Mouse (Mus musculus): ENCODE results near the gene Arl13b. TPM values are rescaled to one million over a fixed set of nuclear protein-coding genes. Genes with fewer than 3 reads are reported as not detected.

Arl13b gene
- total and polyA plus RNA-seq, 3 experiments = 3.0 to 21.5 (median 15.6) TPM

- Histone ChIP-seq H3K4me1 (ENCODE audit: insufficient read depth, low read depth, low read length) (peaks cover 29% of the 10 kb centered on the region), H3K27me3 (ENCODE audit: insufficient read depth, low read length) (no peaks in the 10 kb centered on the region), H3K36me3 (replicated peaks) (peaks cover 2% of the 10 kb centered on the region), H3K9me3 (replicated peaks) (no peaks in the 10 kb centered on the region), H3K4me3 (ENCODE audit: low read depth, low read length) (no peak overlapping the region)
- no peak for DNase-seq (ENCODE audit: low spot score)
- ATAC-seq (ENCODE audit: extremely low read depth, insufficient number of reproducible peaks, low FRiP score, poor library complexity, severe bottlenecking) = no peak
- no peak for TF ChIP-seq POLR2AphosphoS5 (IDR thresholded peaks at IDR 0.05; ENCODE audit: insufficient replicate concordance, low read depth, low read length)
- no peak for TF ChIP-seq GATA1 (IDR thresholded peaks at IDR 0.05; ENCODE audit: borderline replicate concordance, low read length)
- no peak for TF ChIP-seq TAL1 (conservative IDR thresholded peaks at IDR 0.05; ENCODE audit: low read depth, low read length)
- no peak for TF ChIP-seq CTCF (IDR thresholded peaks at IDR 0.05; ENCODE audit: low read depth, low read length)
- no peak for TF ChIP-seq GATA2 (IDR thresholded peaks at IDR 0.05; ENCODE audit: borderline replicate concordance, low read depth, low read length)
Observed at GRCm38 (mm10) chr16:62860140-62860539, 13.3 kb upstream of the Arl13b start.

GRCm38 (mm10) chr16:62858018-62858417, 11.2 kb upstream of the Arl13b start:
- H3K27me3 ChIP-seq (ENCODE audit: insufficient read depth, low read length) = no peaks in the 10 kb centered on the region
- no peak overlapping the region for H3K4me3 ChIP-seq (ENCODE audit: low read depth, low read length)
- H3K36me3 ChIP-seq (replicated peaks) = peaks cover 2% of the 10 kb centered on the region
- no peak for DNase-seq (ENCODE audit: low spot score)
- H3K9me3 ChIP-seq (replicated peaks) = no peaks in the 10 kb centered on the region
- peaks cover 44% of the 10 kb centered on the region for H3K4me1 ChIP-seq (ENCODE audit: insufficient read depth, low read depth, low read length)
- ATAC-seq (ENCODE audit: extremely low read depth, insufficient number of reproducible peaks, low FRiP score, poor library complexity, severe bottlenecking) = peak; percentile 31; the same call in 1 of the 2 replicates
- TF ChIP-seq CTCF (IDR thresholded peaks at IDR 0.05; ENCODE audit: low read depth, low read length) (no peak), TAL1 (conservative IDR thresholded peaks at IDR 0.05; ENCODE audit: low read depth, low read length) (no peak), POLR2AphosphoS5 (IDR thresholded peaks at IDR 0.05; ENCODE audit: insufficient replicate concordance, low read depth, low read length) (no peak), GATA2 (IDR thresholded peaks at IDR 0.05; ENCODE audit: borderline replicate concordance, low read depth, low read length) (no peak), GATA1 (IDR thresholded peaks at IDR 0.05; ENCODE audit: borderline replicate concordance, low read length) (no peak)

- no peak for ATAC-seq (ENCODE audit: extremely low read depth, insufficient number of reproducible peaks, low FRiP score, poor library complexity, severe bottlenecking)
Observed at GRCm38 (mm10) chr16:62857498-62857897, 10.7 kb upstream of the Arl13b start.

GRCm38 (mm10) chr16:62856273-62856672, 9.4 kb upstream of the Arl13b start:
- no peak overlapping the region for H3K4me3 ChIP-seq (ENCODE audit: low read depth, low read length)
- ATAC-seq (ENCODE audit: extremely low read depth, insufficient number of reproducible peaks, low FRiP score, poor library complexity, severe bottlenecking) = peak; percentile 37; the same call in 1 of the 2 replicates
- no peaks in the 10 kb centered on the region for H3K36me3 ChIP-seq (replicated peaks)
- no peak for DNase-seq (ENCODE audit: low spot score)
- H3K9me3 ChIP-seq (replicated peaks) = no peaks in the 10 kb centered on the region
- peaks cover 36% of the 10 kb centered on the region for H3K4me1 ChIP-seq (ENCODE audit: insufficient read depth, low read depth, low read length)
- H3K27me3 ChIP-seq (ENCODE audit: insufficient read depth, low read length) = no peaks in the 10 kb centered on the region
- TF ChIP-seq CTCF (IDR thresholded peaks at IDR 0.05; ENCODE audit: low read depth, low read length) = no peak
- no peak for TF ChIP-seq TAL1 (conservative IDR thresholded peaks at IDR 0.05; ENCODE audit: low read depth, low read length)
- no peak for TF ChIP-seq GATA1 (IDR thresholded peaks at IDR 0.05; ENCODE audit: borderline replicate concordance, low read length)
- TF ChIP-seq GATA2 (IDR thresholded peaks at IDR 0.05; ENCODE audit: borderline replicate concordance, low read depth, low read length) = no peak
- TF ChIP-seq POLR2AphosphoS5 (IDR thresholded peaks at IDR 0.05; ENCODE audit: insufficient replicate concordance, low read depth, low read length) = no peak

More at GRCm38 (mm10) chr16:62857498-62857897, 10.7 kb upstream of the Arl13b start:
- H3K27me3 ChIP-seq (ENCODE audit: insufficient read depth, low read length) = no peaks in the 10 kb centered on the region
- peaks cover 44% of the 10 kb centered on the region for H3K4me1 ChIP-seq (ENCODE audit: insufficient read depth, low read depth, low read length)
- no peak for DNase-seq (ENCODE audit: low spot score)
- H3K4me3 ChIP-seq (ENCODE audit: low read depth, low read length) = no peak overlapping the region
- H3K36me3 ChIP-seq (replicated peaks) = no peaks in the 10 kb centered on the region
- TF ChIP-seq CTCF (IDR thresholded peaks at IDR 0.05; ENCODE audit: low read depth, low read length) (no peak), GATA1 (IDR thresholded peaks at IDR 0.05; ENCODE audit: borderline replicate concordance, low read length) (no peak), TAL1 (conservative IDR thresholded peaks at IDR 0.05; ENCODE audit: low read depth, low read length) (no peak), POLR2AphosphoS5 (IDR thresholded peaks at IDR 0.05; ENCODE audit: insufficient replicate concordance, low read depth, low read length) (no peak), GATA2 (IDR thresholded peaks at IDR 0.05; ENCODE audit: borderline replicate concordance, low read depth, low read length) (no peak)
- no peaks in the 10 kb centered on the region for H3K9me3 ChIP-seq (replicated peaks)

GRCm38 (mm10) chr16:62855385-62855784, 8.5 kb upstream of the Arl13b start:
- H3K4me1 ChIP-seq (ENCODE audit: insufficient read depth, low read depth, low read length) = peaks cover 36% of the 10 kb centered on the region
- no peaks in the 10 kb centered on the region for H3K9me3 ChIP-seq (replicated peaks)
- ATAC-seq (ENCODE audit: extremely low read depth, insufficient number of reproducible peaks, low FRiP score, poor library complexity, severe bottlenecking) = no peak
- TF ChIP-seq CTCF (IDR thresholded peaks at IDR 0.05; ENCODE audit: low read depth, low read length) (no peak), POLR2AphosphoS5 (IDR thresholded peaks at IDR 0.05; ENCODE audit: insufficient replicate concordance, low read depth, low read length) (no peak), GATA1 (IDR thresholded peaks at IDR 0.05; ENCODE audit: borderline replicate concordance, low read length) (no peak), GATA2 (IDR thresholded peaks at IDR 0.05; ENCODE audit: borderline replicate concordance, low read depth, low read length) (no peak), TAL1 (conservative IDR thresholded peaks at IDR 0.05; ENCODE audit: low read depth, low read length) (no peak)
- H3K27me3 ChIP-seq (ENCODE audit: insufficient read depth, low read length) = no peaks in the 10 kb centered on the region
- H3K4me3 ChIP-seq (ENCODE audit: low read depth, low read length) = peak overlapping the region; percentile 49; the same call in 1 of the 2 replicates
- no peak for DNase-seq (ENCODE audit: low spot score)
- no peaks in the 10 kb centered on the region for H3K36me3 ChIP-seq (replicated peaks)

- ATAC-seq (ENCODE audit: extremely low read depth, insufficient number of reproducible peaks, low FRiP score, poor library complexity, severe bottlenecking) = peak; percentile 55
- H3K9me3 ChIP-seq (replicated peaks) = no peaks in the 10 kb centered on the region
- H3K36me3 ChIP-seq (replicated peaks) = no peaks in the 10 kb centered on the region
- peak within 1 kb of the TSS; percentile 81 for H3K4me3 ChIP-seq (ENCODE audit: low read depth, low read length)
- H3K27me3 ChIP-seq (ENCODE audit: insufficient read depth, low read length) = no peaks in the 10 kb centered on the region
- H3K4me1 ChIP-seq (ENCODE audit: insufficient read depth, low read depth, low read length) = peaks cover 36% of the 10 kb centered on the region
- peak; percentile 79 for DNase-seq (ENCODE audit: low spot score)
- TF ChIP-seq GATA1 (IDR thresholded peaks at IDR 0.05; ENCODE audit: borderline replicate concordance, low read length) = no peak
- no peak for TF ChIP-seq TAL1 (conservative IDR thresholded peaks at IDR 0.05; ENCODE audit: low read depth, low read length)
- TF ChIP-seq CTCF (IDR thresholded peaks at IDR 0.05; ENCODE audit: low read depth, low read length) = no peak
- no peak for TF ChIP-seq POLR2AphosphoS5 (IDR thresholded peaks at IDR 0.05; ENCODE audit: insufficient replicate concordance, low read depth, low read length)
Observed at GRCm38 (mm10) chr16:62854191-62855068, 7.6 kb upstream of the Arl13b start, which contains the start of gene Pros1. Gene Pros1 (plus strand): TSS chr16:62854307.
